Mouse (Mus musculus): ENCODE measurements at regions not wholly inside any gene's neighbourhood (a gene's known extent, or its start where the extent isn't known, plus 50 kb on each side); places are given as distances from the start of the nearest gene placed in this dataset.

- DNase-seq (ENCODE audit: low spot score in 2 of 2): no peak
Measured at GRCm38 (mm10) chr6:127341604-127342003, 105.0 kb upstream of the Parp11 start.

- DNase-seq (ENCODE audit: low spot score in 2 of 2): no peak
Measured at GRCm38 (mm10) chr6:127348770-127349409, 97.8 kb upstream of the Parp11 start.

GRCm38 (mm10) chr6:127349479-127350110 lies 97.0 kb upstream of the Parp11 start:
- no peak for DNase-seq (ENCODE audit: low spot score in 2 of 2)

GRCm38 (mm10) chr6:127351691-127352090 lies 94.9 kb upstream of the Parp11 start:
- DNase-seq (ENCODE audit: low spot score in 2 of 2): no peak

GRCm38 (mm10) chr6:127355112-127355511 lies 91.5 kb upstream of the Parp11 start:
- no peak for DNase-seq (ENCODE audit: low spot score in 2 of 2)

- no peak for DNase-seq (ENCODE audit: low spot score in 2 of 2)
Measured at GRCm38 (mm10) chr6:127356442-127356841, 90.2 kb upstream of the Parp11 start.

- no peak for DNase-seq (ENCODE audit: low spot score in 2 of 2)
Measured at GRCm38 (mm10) chr6:127358805-127359204, 87.8 kb upstream of the Parp11 start.

- peak; percentile 71 to 88 for DNase-seq (ENCODE audit: low spot score in 2 of 2)
Measured at GRCm38 (mm10) chr6:127359391-127359874, 87.2 kb upstream of the Parp11 start.

GRCm38 (mm10) chr6:127362166-127362565 lies 84.5 kb upstream of the Parp11 start:
- no peak for DNase-seq (ENCODE audit: low spot score in 2 of 2)

- DNase-seq (ENCODE audit: low spot score in 2 of 2): no peak
Measured at GRCm38 (mm10) chr6:127362966-127363752, 83.5 kb upstream of the Parp11 start.

GRCm38 (mm10) chr6:127363871-127364590 lies 82.6 kb upstream of the Parp11 start:
- no peak for DNase-seq (ENCODE audit: low spot score in 2 of 2)

- no peak for DNase-seq (ENCODE audit: low spot score in 2 of 2)
Measured at GRCm38 (mm10) chr6:127364591-127365187, 82.0 kb upstream of the Parp11 start.

- DNase-seq (ENCODE audit: low spot score in 2 of 2): no peak
Measured at GRCm38 (mm10) chr6:127365246-127365645, 81.4 kb upstream of the Parp11 start.

- DNase-seq (ENCODE audit: low spot score in 2 of 2): no peak
Measured at GRCm38 (mm10) chr6:127365651-127366050, 81.0 kb upstream of the Parp11 start.

- DNase-seq (ENCODE audit: low spot score in 2 of 2): no peak
Measured at GRCm38 (mm10) chr6:127373052-127373451, 73.6 kb upstream of the Parp11 start.

GRCm38 (mm10) chr6:127373797-127374463 lies 72.7 kb upstream of the Parp11 start:
- no peak for DNase-seq (ENCODE audit: low spot score in 2 of 2)

GRCm38 (mm10) chr6:127374464-127375143 lies 72.0 kb upstream of the Parp11 start:
- DNase-seq (ENCODE audit: low spot score in 2 of 2): no peak

GRCm38 (mm10) chr6:127375144-127375529 lies 71.5 kb upstream of the Parp11 start:
- no peak for DNase-seq (ENCODE audit: low spot score in 2 of 2)

GRCm38 (mm10) chr6:127375711-127376199 lies 70.9 kb upstream of the Parp11 start:
- DNase-seq (ENCODE audit: low spot score in 2 of 2): no peak

- DNase-seq (ENCODE audit: low spot score in 2 of 2): no peak
Measured at GRCm38 (mm10) chr6:127378701-127379100, 67.9 kb upstream of the Parp11 start.

Measured in spleen, postnatal 10 days (tissue).